Mouse (Mus musculus) midbrain, embryonic 16.5 days (tissue): ENCODE data around the gene Sipa1l3. TPM values are rescaled to one million over a fixed set of nuclear protein-coding genes. Genes with fewer than 3 reads are reported as not detected.

Source experiments
- ATAC-seq: fragments of 200-750 bp; cut with Nextera tagmentation; 2 replicates; pipeline ENCODE4 v1.8.0; 2017; ENCODE audit warnings: moderate TSS enrichment
- H3K27ac ChIP-seq: fragments of 300-500 bp; sonication (generic); 2 replicates; pipeline ENCODE4 v1.5.1; 2014; ENCODE audit warnings: mild to moderate bottlenecking, low read length, mixed read lengths
- H3K27me3 ChIP-seq: fragments of 300-500 bp; sonication (generic); 2 replicates; pipeline ENCODE4 v1.6.1; 2014; ENCODE audit warnings: low read depth, low read length, mixed read lengths; ENCODE audit not compliant: control insufficient read depth, insufficient read depth
- H3K36me3 ChIP-seq: fragments of 300-500 bp; sonication (generic); 2 replicates; pipeline ENCODE4 v1.6.1; 2014; ENCODE audit warnings: mild to moderate bottlenecking, low read length, moderate library complexity, mixed read lengths; ENCODE audit not compliant: control insufficient read depth, insufficient read depth
- H3K4me1 ChIP-seq: fragments of 300-500 bp; sonication (generic); 2 replicates; pipeline ENCODE4 v1.6.1; 2014; ENCODE audit warnings: mild to moderate bottlenecking, low read length, mixed read lengths; ENCODE audit not compliant: control insufficient read depth, insufficient read depth
- H3K4me2 ChIP-seq: fragments of 300-500 bp; sonication (generic); 2 replicates; pipeline ENCODE4 v1.6.1; 2014; ENCODE audit warnings: mild to moderate bottlenecking, low read length, mixed read lengths
- H3K4me3 ChIP-seq: fragments of 300-500 bp; sonication (generic); 2 replicates; pipeline ENCODE4 v1.5.1; 2014; ENCODE audit warnings: low read depth, mild to moderate bottlenecking, low read length, moderate library complexity, mixed read lengths
- H3K9ac ChIP-seq: fragments of 300-500 bp; sonication (generic); 2 replicates; pipeline ENCODE4 v1.6.1; 2014; ENCODE audit warnings: low read depth, low read length, mixed read lengths
- H3K9me3 ChIP-seq: fragments of 300-500 bp; sonication (generic); replicated peaks from 2 replicates; pipeline ENCODE4 v1.6.1; 2014; ENCODE audit warnings: mild to moderate bottlenecking, low read length, mixed read lengths; ENCODE audit not compliant: control insufficient read depth, poor library complexity, severe bottlenecking
- WGBS: fragments of 180-500 bp; shearing (Covaris S2); extraction: QIAGEN DNeasy Blood & Tissue Kit; methylation state at CpG from one replicate; pipeline ENCODE4 v1.1.7; 2014; 5-methylcytosine and 5-hydroxymethylcytosine counted together
- polyA plus RNA-seq: library from polyadenylated mRNA; unstranded; fragments of >200 nt; fragmentation: Nextera tagmentation; extraction: Ambion mirVana; gene quantifications from 2 replicates; pipeline ENCODE4 v1.2.1, GENCODE M21; 2015

Gene Sipa1l3
- polyA plus RNA-seq, 1 experiment from 2014 or later, result 17.3 TPM

DNA sequence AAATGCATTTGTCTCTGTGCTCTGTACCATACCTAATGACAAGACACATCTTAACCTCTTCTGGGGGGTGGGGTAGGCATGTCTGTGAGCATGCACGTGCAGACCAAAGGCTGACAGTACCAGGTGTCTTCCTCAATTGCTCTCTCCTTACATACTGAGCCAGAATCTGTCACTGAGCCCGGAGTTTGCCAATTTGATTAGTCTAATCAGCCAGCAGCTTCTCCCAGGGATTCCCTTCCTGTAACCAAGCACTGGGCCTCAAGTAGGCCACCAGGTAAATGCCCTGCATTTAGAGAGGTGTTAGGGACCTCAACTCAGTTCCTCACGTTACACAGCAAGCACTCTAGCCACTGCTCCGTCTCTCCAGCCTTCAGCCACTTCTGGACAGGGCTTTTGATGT, 38.3 kb downstream of the Sipa1l3 start:
- Histone ChIP-seq H3K4me2 (no peak overlapping the region), H3K9me3 (no peaks in the 10 kb centered on the region), H3K27ac (no peak overlapping the region), H3K27me3 (no peaks in the 10 kb centered on the region), H3K9ac (no peak overlapping the region), H3K36me3 (no peaks in the 10 kb centered on the region), H3K4me3 (no peak overlapping the region), H3K4me1 (peaks cover 11% of the 10 kb centered on the region)
- 82% methylated on average over 4 of the region's 4 CpGs for WGBS
- no peak for ATAC-seq

DNA sequence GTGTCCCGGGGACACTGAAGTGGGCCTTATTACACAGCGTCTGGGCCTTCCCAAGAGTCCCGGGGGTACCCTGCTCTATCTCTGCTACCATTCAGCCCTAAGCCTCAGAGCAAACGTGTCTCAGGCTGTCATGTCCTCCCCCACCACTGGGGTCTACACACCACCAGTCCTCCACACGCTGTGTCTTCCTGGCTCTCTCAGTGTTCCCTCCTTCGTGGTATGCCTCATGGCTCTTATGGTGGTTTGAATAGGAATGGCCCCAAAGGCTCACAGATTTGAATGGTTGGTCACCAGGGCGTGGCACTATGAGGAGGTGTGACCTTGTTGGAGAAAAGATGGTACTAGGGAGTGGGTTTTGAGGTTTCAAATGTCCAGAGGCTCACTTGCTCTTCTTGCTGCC, 43.4 kb downstream of the Sipa1l3 start:
- Histone ChIP-seq H3K4me1 (peaks cover 9% of the 10 kb centered on the region), H3K4me3 (no peak overlapping the region), H3K36me3 (no peaks in the 10 kb centered on the region), H3K4me2 (no peak overlapping the region), H3K27ac (no peak overlapping the region), H3K9ac (no peak overlapping the region), H3K9me3 (no peaks in the 10 kb centered on the region), H3K27me3 (no peaks in the 10 kb centered on the region)
- WGBS, result 92% methylated on average over 7 of the region's 7 CpGs
- no peak for ATAC-seq

DNA sequence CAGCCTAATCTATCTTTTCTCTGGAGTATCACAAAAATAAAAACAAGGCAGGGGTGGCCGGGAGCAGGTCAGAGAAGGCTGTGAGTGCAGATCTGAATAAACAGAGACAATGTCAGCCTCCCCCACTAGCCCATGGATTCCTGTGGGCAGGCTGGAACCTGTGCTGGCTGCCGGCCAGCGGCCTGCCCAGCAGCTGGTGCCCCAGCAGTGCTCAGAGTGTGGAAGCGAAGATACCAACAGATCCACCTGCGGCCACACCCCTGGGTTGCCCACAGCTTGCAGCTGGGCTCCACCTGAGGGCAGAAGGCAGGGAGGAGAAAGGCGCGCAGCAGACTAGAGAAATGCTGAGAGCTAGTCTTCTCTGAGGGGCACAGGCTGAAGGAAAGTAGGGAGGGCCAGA, 47.1 kb downstream of the Sipa1l3 start:
- 56% methylated on average over 7 of the region's 7 CpGs for WGBS
- Histone ChIP-seq H3K4me1 (peaks cover 15% of the 10 kb centered on the region), H3K9ac (no peak overlapping the region), H3K9me3 (no peaks in the 10 kb centered on the region), H3K4me3 (no peak overlapping the region), H3K27me3 (no peaks in the 10 kb centered on the region), H3K4me2 (no peak overlapping the region), H3K27ac (no peak overlapping the region), H3K36me3 (no peaks in the 10 kb centered on the region)
- ATAC-seq, result no peak; the same call in 1 of the 2 replicates

DNA sequence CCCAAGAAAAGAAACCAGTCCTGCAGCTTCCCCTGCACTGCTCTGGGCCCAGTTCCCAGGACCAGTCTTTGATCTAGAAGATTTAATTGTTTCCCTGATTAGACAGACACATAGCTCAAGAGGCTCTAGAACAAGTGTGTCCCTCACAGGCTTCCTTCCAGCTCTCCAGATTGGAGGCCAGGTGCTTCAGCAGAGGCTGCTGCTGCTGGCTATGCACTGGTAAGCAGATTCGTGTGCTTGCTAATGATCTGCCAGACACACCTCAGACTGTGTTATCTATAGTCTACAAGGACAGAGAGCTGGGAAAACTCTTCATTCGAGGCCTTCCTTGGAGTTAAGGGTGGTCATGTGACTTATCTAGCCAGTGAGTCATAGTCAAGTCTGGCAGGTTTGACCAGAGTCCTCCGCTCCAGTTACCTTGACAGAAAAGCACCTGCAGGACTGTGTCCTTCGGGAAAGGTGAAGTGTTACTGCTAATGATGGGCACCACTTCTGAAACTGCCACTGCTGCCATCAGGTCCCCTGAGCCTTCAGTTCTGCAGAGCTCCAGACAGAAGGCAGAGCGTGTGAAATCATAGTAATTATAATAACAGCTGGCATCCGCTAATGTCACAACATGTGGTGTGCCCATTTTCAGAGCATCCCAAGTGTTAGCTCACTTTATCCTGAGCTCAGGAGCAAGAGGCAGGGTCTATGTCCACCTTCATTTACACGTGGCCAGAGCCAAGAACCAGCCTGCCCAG, 48.7 kb downstream of the Sipa1l3 start:
- Histone ChIP-seq H3K27me3 (no peaks in the 10 kb centered on the region), H3K36me3 (no peaks in the 10 kb centered on the region), H3K9me3 (no peaks in the 10 kb centered on the region), H3K4me2 (no peak overlapping the region), H3K9ac (no peak overlapping the region), H3K4me1 (peaks cover 15% of the 10 kb centered on the region), H3K27ac (no peak overlapping the region), H3K4me3 (no peak overlapping the region)
- ATAC-seq, result no peak
- 67% methylated on average over 7 of the region's 7 CpGs for WGBS

DNA sequence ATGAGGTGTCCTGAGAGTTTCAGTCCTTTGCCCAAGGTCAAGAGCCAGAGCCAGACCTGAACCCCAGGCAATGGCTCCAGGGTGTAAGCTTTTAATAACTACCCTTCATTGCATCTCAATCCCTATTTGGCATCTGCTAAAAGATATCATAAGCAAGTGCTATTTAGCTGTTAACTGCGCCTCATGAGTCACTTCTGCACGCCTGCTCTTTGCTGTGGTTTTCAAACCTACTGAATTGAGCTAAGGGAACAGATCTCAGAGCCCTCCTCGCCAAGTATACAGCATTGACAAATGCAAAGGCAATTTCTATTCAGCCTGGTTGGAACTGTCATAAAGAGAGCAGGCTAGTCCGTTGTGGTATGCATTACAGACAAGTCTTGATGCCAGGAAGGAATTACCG, 49.8 kb downstream of the Sipa1l3 start:
- Histone ChIP-seq H3K27me3 (no peaks in the 10 kb centered on the region), H3K36me3 (no peaks in the 10 kb centered on the region), H3K4me1 (peaks cover 15% of the 10 kb centered on the region), H3K4me2 (no peak overlapping the region), H3K9me3 (no peaks in the 10 kb centered on the region), H3K9ac (no peak overlapping the region), H3K27ac (no peak overlapping the region), H3K4me3 (no peak overlapping the region)
- no peak for ATAC-seq
- whole genome bisulfite sequencing, result 88% methylated on average over 5 of the region's 5 CpGs

DNA sequence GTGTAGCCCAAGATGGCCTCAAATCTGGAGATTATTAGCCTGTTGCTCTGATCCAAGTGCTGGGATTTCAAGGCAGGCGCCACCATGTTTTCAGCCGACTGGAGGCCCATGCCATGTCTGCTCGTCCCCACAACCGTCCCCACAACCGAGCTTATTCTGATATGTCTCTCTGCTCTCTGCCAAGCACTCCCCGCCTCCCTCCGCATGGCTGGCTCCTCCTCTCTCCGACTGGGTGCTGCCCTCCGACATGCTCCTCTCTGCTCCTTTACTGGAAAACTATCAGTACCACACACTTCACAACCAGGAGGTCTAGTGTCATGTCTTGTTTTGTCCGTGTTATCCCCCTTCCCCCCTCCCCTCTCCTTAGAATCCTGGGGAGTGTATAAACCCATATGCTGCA, 51.9 kb downstream of the Sipa1l3 start:
- WGBS, result 71% methylated on average over 10 of the region's 10 CpGs
- H3K4me2 ChIP-seq, result no peak overlapping the region
- no peaks in the 10 kb centered on the region for H3K36me3 ChIP-seq
- H3K4me1 ChIP-seq, result peaks cover 15% of the 10 kb centered on the region
- H3K27ac ChIP-seq, result no peak overlapping the region
- ATAC-seq, result no peak
- H3K27me3 ChIP-seq, result no peaks in the 10 kb centered on the region
- H3K9ac ChIP-seq, result no peak overlapping the region
- no peaks in the 10 kb centered on the region for H3K9me3 ChIP-seq
- no peak overlapping the region for H3K4me3 ChIP-seq

DNA sequence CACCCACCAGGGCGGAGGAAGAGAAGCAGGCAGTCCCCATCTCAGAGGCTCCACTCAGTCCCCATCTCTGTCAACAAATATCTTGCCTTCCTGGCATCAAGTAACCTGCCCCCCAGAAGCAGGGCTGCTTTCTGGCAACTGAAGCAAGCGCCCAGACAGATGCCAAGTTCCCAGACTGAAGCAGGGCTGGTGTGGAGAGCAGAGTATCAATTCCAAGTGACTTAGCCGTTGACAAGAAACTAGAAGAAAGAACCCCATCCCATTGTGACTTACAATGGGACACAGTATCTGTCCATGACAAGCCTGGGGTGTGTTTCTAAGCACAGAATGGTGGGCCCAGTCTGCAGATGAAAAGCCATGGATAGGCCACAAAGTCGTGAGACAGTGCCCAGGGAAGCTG, 52.7 kb downstream of the Sipa1l3 start:
- Histone ChIP-seq H3K9me3 (no peaks in the 10 kb centered on the region), H3K4me2 (no peak overlapping the region), H3K4me1 (peaks cover 10% of the 10 kb centered on the region; the same call in 1 of the 2 replicates), H3K36me3 (no peaks in the 10 kb centered on the region), H3K9ac (no peak overlapping the region), H3K27me3 (no peaks in the 10 kb centered on the region), H3K4me3 (no peak overlapping the region), H3K27ac (no peak overlapping the region)
- ATAC-seq, result no peak
- WGBS, result 87% methylated on average over 4 of the region's 4 CpGs

DNA sequence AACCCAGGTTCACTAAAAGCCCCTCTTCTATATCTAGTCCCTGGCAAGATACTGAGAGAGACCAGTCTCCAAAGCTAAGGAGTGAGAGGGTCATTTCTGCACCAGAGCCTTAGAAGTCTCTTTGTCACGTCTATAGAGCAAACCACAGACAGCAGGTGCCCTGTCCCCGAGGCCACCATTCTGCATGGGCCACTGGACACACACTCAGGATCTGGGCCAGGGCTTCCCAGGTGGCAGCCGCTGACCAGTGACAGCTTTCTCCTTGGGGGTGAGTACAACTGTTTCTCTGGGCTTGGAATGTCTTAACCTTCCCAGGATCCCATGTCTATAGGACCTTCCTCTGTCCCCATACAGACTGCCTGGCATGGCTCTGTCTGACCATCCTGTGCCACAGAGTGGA, 55.6 kb downstream of the Sipa1l3 start:
- Histone ChIP-seq H3K9ac (no peak overlapping the region), H3K36me3 (no peaks in the 10 kb centered on the region), H3K4me3 (no peak overlapping the region), H3K27me3 (no peaks in the 10 kb centered on the region), H3K27ac (no peak overlapping the region), H3K4me2 (no peak overlapping the region), H3K9me3 (no peaks in the 10 kb centered on the region), H3K4me1 (0 out of 2 replicates have a peak, but pooled peaks cover 3% of the 10 kb centered on the region)
- ATAC-seq, result no peak
- 81% methylated on average over 3 of the region's 3 CpGs for WGBS

DNA sequence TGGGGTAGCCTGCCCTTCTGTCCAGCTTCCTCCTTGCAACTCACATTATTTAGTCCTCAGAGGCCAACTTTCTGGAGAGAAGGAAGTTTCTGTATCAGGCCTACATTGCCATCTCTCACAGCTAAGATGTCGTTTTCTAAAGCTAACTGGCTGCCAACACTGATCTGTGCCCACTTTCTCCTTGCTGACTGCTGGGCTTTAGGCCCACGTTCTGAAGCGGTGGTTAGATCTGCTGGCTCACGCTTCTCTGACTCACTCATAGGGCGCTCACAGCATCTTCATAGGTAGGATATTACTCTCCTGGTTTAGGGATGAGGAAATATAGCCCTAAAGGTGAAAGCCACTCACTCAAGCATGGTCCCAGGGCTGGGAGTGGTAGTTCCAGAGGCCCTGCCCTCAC, 56.3 kb downstream of the Sipa1l3 start:
- H3K36me3 ChIP-seq, result no peaks in the 10 kb centered on the region
- 0 out of 2 replicates have a peak, but pooled peaks cover 3% of the 10 kb centered on the region for H3K4me1 ChIP-seq
- H3K27me3 ChIP-seq, result no peaks in the 10 kb centered on the region
- H3K4me3 ChIP-seq, result no peak overlapping the region
- no peak for ATAC-seq
- H3K4me2 ChIP-seq, result no peak overlapping the region
- 89% methylated on average over 5 of the region's 5 CpGs for WGBS
- no peak overlapping the region for H3K27ac ChIP-seq
- H3K9me3 ChIP-seq, result no peaks in the 10 kb centered on the region
- H3K9ac ChIP-seq, result no peak overlapping the region
